Mouse (Mus musculus) CH12.LX (cell line): Measurements from ENCODE around the gene Crtc1. TPM values are rescaled to one million over a fixed set of nuclear protein-coding genes. Genes with fewer than 3 reads are reported as not detected.

Experiments used
- DNase-seq: peaks from one replicate; pipeline ENCODE4 v3.0.0-alpha.2; 2013; ENCODE audit errors: extremely low read depth
- H3K27ac ChIP-seq: 2 replicates; pipeline ENCODE4 v1.5.1; 2012; ENCODE audit warnings: low read depth, mild to moderate bottlenecking, control low read depth, moderate library complexity; ENCODE audit not compliant: insufficient read depth
- H3K27me3 ChIP-seq: replicated peaks from 2 replicates; pipeline ENCODE3; 2012; ENCODE audit warnings: inconsistent platforms
- H3K36me3 ChIP-seq, 2 experiments: replicated peaks in 1 of 2; 2 replicates each; pipeline versions ENCODE3 to v1.6.1; 2012; ENCODE audit warnings: inconsistent platforms in 1 of 2, low read length in 1 of 2, mild to moderate bottlenecking in 1 of 2, mixed read lengths in 1 of 2, moderate library complexity in 1 of 2; ENCODE audit not compliant: control insufficient read depth in 1 of 2, insufficient read depth in 1 of 2
- H3K4me1 ChIP-seq, 2 experiments: 2 replicates each; pipeline ENCODE4 v1.6.1; 2012; ENCODE audit warnings: inconsistent platforms in 1 of 2, moderate library complexity in 1 of 2; ENCODE audit not compliant: insufficient read depth in 2 of 2, control insufficient read depth in 1 of 2
- H3K4me2 ChIP-seq: 2 replicates; pipeline ENCODE4 v1.6.1; 2012; ENCODE audit warnings: low read depth, mild to moderate bottlenecking, control low read depth; ENCODE audit not compliant: poor library complexity, insufficient read depth, severe bottlenecking
- H3K4me3 ChIP-seq, 3 experiments: fragments of 150-350 bp in 1 of 3; sonication (generic) in 1 of 3; replicated peaks in 1 of 3; 2 replicates each; pipeline versions ENCODE3 to v1.5.1; 2011 to 2012; ENCODE audit warnings: low read depth in 2 of 3, low read length in 2 of 3, mild to moderate bottlenecking in 2 of 3, moderate library complexity in 2 of 3, control low read depth in 1 of 3, improper control_type of control experiment in 1 of 3, inconsistent platforms in 1 of 3, mixed read lengths in 1 of 3; ENCODE audit not compliant: poor library complexity in 1 of 3
- H3K79me2 ChIP-seq: replicated peaks from 2 replicates; pipeline ENCODE4 v1.6.1; 2012; ENCODE audit warnings: mild to moderate bottlenecking, moderate library complexity; ENCODE audit not compliant: control insufficient read depth, poor library complexity, insufficient read depth, severe bottlenecking; ENCODE audit errors: extremely low read depth
- H3K9ac ChIP-seq: 2 replicates; pipeline ENCODE4 v1.6.1; 2012; ENCODE audit warnings: low read depth, mild to moderate bottlenecking, control low read depth, moderate library complexity; ENCODE audit not compliant: insufficient read depth
- H3K9me3 ChIP-seq: replicated peaks from 2 replicates; pipeline ENCODE3; 2012; ENCODE audit warnings: low read length, inconsistent platforms, mixed read lengths
- BHLHE40 ChIP-seq: IDR thresholded peaks from 2 replicates; pipeline ENCODE4 v1.6.1; 2011; ENCODE audit warnings: mild to moderate bottlenecking, low read depth, low read length, improper control_type of control experiment
- CTCF ChIP-seq, 2 experiments: IDR thresholded peaks in 1 of 2; conservative IDR thresholded peaks in 1 of 2; 2 replicates each; pipeline ENCODE4 v1.5.1; 2011 to 2012; ENCODE audit warnings: low read depth in 2 of 2, low read length in 2 of 2, improper control_type of control experiment in 1 of 2, inconsistent platforms in 1 of 2, mild to moderate bottlenecking in 1 of 2, moderate library complexity in 1 of 2
- E2F4 ChIP-seq: IDR thresholded peaks from 2 replicates; pipeline ENCODE4 v1.6.1; 2011; ENCODE audit warnings: low read depth, low read length, improper control_type of control experiment; ENCODE audit not compliant: insufficient replicate concordance
- EP300 ChIP-seq: IDR thresholded peaks from 2 replicates; pipeline ENCODE4 v1.6.1; 2011; ENCODE audit warnings: low read length, improper control_type of control experiment
- ETS1 ChIP-seq: conservative IDR thresholded peaks from 2 replicates; pipeline ENCODE4 v1.6.1; 2012; ENCODE audit warnings: low read depth, mild to moderate bottlenecking, inconsistent platforms, low read length, improper control_type of control experiment, moderate library complexity
- GABPA ChIP-seq: IDR thresholded peaks from 2 replicates; pipeline ENCODE4 v1.6.1; 2012; ENCODE audit warnings: low read depth, low read length, improper control_type of control experiment, inconsistent platforms; ENCODE audit not compliant: insufficient replicate concordance
- HCFC1 ChIP-seq: IDR thresholded peaks from 2 replicates; pipeline ENCODE4 v1.6.1; 2012; ENCODE audit warnings: low read depth, mild to moderate bottlenecking, inconsistent platforms, low read length, improper control_type of control experiment
- JUN ChIP-seq: IDR thresholded peaks from 2 replicates; pipeline ENCODE4 v1.6.1; 2011; ENCODE audit warnings: low read depth, mild to moderate bottlenecking, low read length, improper control_type of control experiment, moderate library complexity; ENCODE audit not compliant: insufficient read depth
- JUND ChIP-seq: conservative IDR thresholded peaks from 2 replicates; pipeline ENCODE4 v1.6.1; 2011; ENCODE audit warnings: low read depth, low read length, improper control_type of control experiment
- KAT2A ChIP-seq: IDR thresholded peaks from 2 replicates; pipeline ENCODE4 v1.6.1; 2012; ENCODE audit warnings: low read length, improper control_type of control experiment, inconsistent platforms; ENCODE audit not compliant: insufficient replicate concordance
- MAX ChIP-seq: IDR thresholded peaks from 2 replicates; pipeline ENCODE4 v1.6.1; 2011; ENCODE audit warnings: low read length, improper control_type of control experiment
- MEF2A ChIP-seq: IDR thresholded peaks from 2 replicates; pipeline ENCODE4 v1.6.1; 2014; ENCODE audit warnings: low read depth, mild to moderate bottlenecking, inconsistent platforms, low read length, improper control_type of control experiment, borderline replicate concordance
- MYC ChIP-seq: IDR thresholded peaks from 2 replicates; pipeline ENCODE4 v1.6.1; 2011; ENCODE audit warnings: low read depth, mild to moderate bottlenecking, improper control_type of control experiment, low read length
- PAX5 ChIP-seq: IDR thresholded peaks from 2 replicates; pipeline ENCODE4 v1.6.1; 2012; ENCODE audit warnings: low read length, inconsistent platforms, mixed read lengths
- POLR2A ChIP-seq: IDR thresholded peaks from 2 replicates; pipeline ENCODE4 v1.6.1; 2011; ENCODE audit warnings: low read depth, mild to moderate bottlenecking, improper control_type of control experiment, low read length
- RAD21 ChIP-seq: IDR thresholded peaks from 2 replicates; pipeline ENCODE4 v1.6.1; 2011; ENCODE audit warnings: low read depth, mild to moderate bottlenecking, low read length, improper control_type of control experiment, moderate library complexity
- RCOR1 ChIP-seq: conservative IDR thresholded peaks from 2 replicates; pipeline ENCODE4 v1.6.1; 2012; ENCODE audit warnings: low read depth, mild to moderate bottlenecking, inconsistent platforms, low read length, improper control_type of control experiment
- SMC3 ChIP-seq: IDR thresholded peaks from 2 replicates; pipeline ENCODE4 v1.6.1; 2011; ENCODE audit warnings: low read depth, low read length, improper control_type of control experiment
- TBP ChIP-seq: conservative IDR thresholded peaks from 2 replicates; pipeline ENCODE4 v1.6.1; 2011; ENCODE audit warnings: low read depth, low read length, improper control_type of control experiment
- TCF12 ChIP-seq: IDR thresholded peaks from 2 replicates; pipeline ENCODE4 v1.6.1; 2014; ENCODE audit warnings: low read depth, mild to moderate bottlenecking, inconsistent platforms, low read length, improper control_type of control experiment
- USF1 ChIP-seq: IDR thresholded peaks from 2 replicates; pipeline ENCODE4 v1.6.1; 2014; ENCODE audit warnings: low read depth, mild to moderate bottlenecking, inconsistent platforms, low read length, improper control_type of control experiment
- USF2 ChIP-seq: conservative IDR thresholded peaks from 2 replicates; pipeline ENCODE4 v1.6.1; 2011; ENCODE audit warnings: low read depth, low read length, improper control_type of control experiment
- ZC3H11A ChIP-seq: IDR thresholded peaks from 2 replicates; pipeline ENCODE4 v1.6.1; 2012; ENCODE audit warnings: low read depth, mild to moderate bottlenecking, inconsistent platforms, low read length, improper control_type of control experiment
- ZMIZ1 ChIP-seq: IDR thresholded peaks from 2 replicates; pipeline ENCODE4 v1.6.1; 2012; ENCODE audit warnings: low read depth, mild to moderate bottlenecking, inconsistent platforms, low read length, improper control_type of control experiment
- dilution Hi-C: fragments of 300-500 bp; cut with MboI; formaldehyde crosslinking; loops from 2 replicates; pipeline ENCODE4 v1.14.3; 2020; ENCODE audit warnings: low sequenced_read_pairs; ENCODE audit not compliant: extremely low pct_unique_long_range_greater_than_20kb, extremely low pct_ligation_motif_present
- in situ Hi-C: fragments of 300-500 bp; cut with MboI; formaldehyde crosslinking; loops from 3 replicates; pipeline ENCODE4 v1.14.3; 2019; ENCODE audit warnings: low sequenced_read_pairs, low pct_ligation_motif_present, low pct_unique_long_range_greater_than_20kb, mixed read lengths
- polyA plus RNA-seq: library from polyadenylated mRNA; unstranded; fragments of >175 nt; gene quantifications from 2 replicates; pipeline ENCODE4 v1.2.1, GENCODE M21; 2012; ENCODE audit warnings: low read depth; ENCODE audit not compliant: insufficient read length
- total RNA-seq, 2 experiments: library from RNA; depleted of rRNA; stranded (reverse); fragments of 300-350 nt in 1 of 2; fragments of >200 nt in 1 of 2; gene quantifications; 2 replicates each; pipeline ENCODE4 v1.2.3; 2012 to 2014

The Crtc1 gene
- total and polyA plus RNA-seq, 3 experiments, result 2.0 to 8.6 (median 2.2) TPM

DNA sequence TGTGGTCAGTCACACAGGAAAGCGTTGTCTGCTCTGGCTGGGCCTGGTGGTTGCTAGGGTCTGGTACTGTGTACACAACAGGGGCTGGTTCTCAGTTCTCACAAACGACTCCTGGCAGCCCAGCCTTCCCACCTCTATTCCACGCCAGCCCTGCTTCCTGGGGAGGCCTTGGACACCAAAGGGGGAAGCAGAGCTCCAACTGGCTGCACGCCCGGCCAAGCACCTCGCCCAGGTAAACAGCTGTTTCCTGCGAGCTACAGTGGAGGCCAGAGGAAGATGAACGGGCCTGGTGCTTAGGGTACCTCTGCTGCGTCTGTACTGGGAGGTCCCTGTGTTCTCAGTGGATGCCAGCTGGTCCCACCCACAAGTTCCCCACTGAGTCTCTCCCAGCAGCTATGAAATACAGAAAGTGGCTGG lies 29.9 kb downstream of the Crtc1 start:
- no peaks in the 10 kb centered on the region for H3K27me3 ChIP-seq
- no peaks in the 10 kb centered on the region for H3K79me2 ChIP-seq
- no peak overlapping the region for H3K4me2 ChIP-seq
- no peak overlapping the region for H3K4me3 ChIP-seq
- DNase-seq, result no peak
- dilution Hi-C loops, result no loop called here
- H3K27ac ChIP-seq, result no peak overlapping the region
- H3K9me3 ChIP-seq, result peaks cover 2% of the 10 kb centered on the region
- H3K36me3 ChIP-seq, result peaks cover 0 to 52% of the 10 kb centered on the region in 2 experiments
- peaks cover 2 to 45% of the 10 kb centered on the region in 2 experiments; a peak in 3 of 4 replicates for H3K4me1 ChIP-seq
- in situ Hi-C loops, result no loop called here
- no peak overlapping the region for H3K9ac ChIP-seq
- TF ChIP-seq TBP, result no peak
- no peak for TF ChIP-seq TCF12
- TF ChIP-seq ETS1, result no peak
- no peak for TF ChIP-seq HCFC1
- TF ChIP-seq GABPA, result no peak
- TF ChIP-seq RCOR1, result no peak
- TF ChIP-seq JUN, result no peak
- TF ChIP-seq RAD21, result no peak
- TF ChIP-seq, all 38 proteins: peak for 0

DNA sequence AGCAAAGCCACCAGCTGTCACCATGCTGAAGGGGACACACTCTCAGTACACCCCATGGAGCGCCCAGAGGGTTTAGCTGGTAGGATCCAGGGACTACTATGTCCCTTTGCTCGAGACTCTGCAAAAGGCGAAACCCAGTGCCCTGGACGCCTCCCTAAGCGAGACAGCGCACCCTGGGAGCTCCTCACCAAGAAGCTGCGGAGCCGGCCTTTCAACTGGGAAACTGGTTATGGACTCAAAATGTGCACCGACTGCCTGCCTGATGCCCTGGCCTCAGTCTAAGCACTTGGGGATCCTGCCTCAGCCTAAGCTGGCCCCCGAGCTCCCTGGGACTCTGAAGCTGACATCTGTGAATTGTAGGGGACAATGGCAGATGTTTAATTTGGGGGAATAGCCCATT lies 30.4 kb downstream of the Crtc1 start:
- Histone ChIP-seq H3K4me1 (peaks cover 2 to 45% of the 10 kb centered on the region in 2 experiments; a peak in 3 of 4 replicates), H3K4me2 (no peak overlapping the region), H3K9ac (no peak overlapping the region), H3K9me3 (peaks cover 5% of the 10 kb centered on the region), H3K27ac (no peak overlapping the region), H3K27me3 (no peaks in the 10 kb centered on the region), H3K79me2 (no peaks in the 10 kb centered on the region), H3K36me3 (peaks cover 0 to 52% of the 10 kb centered on the region in 2 experiments), H3K4me3 (no peak overlapping the region)
- no peak for DNase-seq
- dilution Hi-C loops (no loop called here), in situ Hi-C loops (no loop called here)
- TF ChIP-seq E2F4, result no peak
- TF ChIP-seq ETS1, result no peak
- TF ChIP-seq JUND, result no peak
- no peak for TF ChIP-seq KAT2A
- no peak for TF ChIP-seq POLR2A
- no peak for TF ChIP-seq USF2
- no peak for TF ChIP-seq SMC3
- TF ChIP-seq MYC, result no peak
- TF ChIP-seq MEF2A, result no peak
- no peak for TF ChIP-seq GABPA
- TF ChIP-seq BHLHE40, result no peak
- TF ChIP-seq CTCF (conservative IDR thresholded peaks at IDR 0.05 in 1 of 2, IDR thresholded peaks at IDR 0.05 in 1 of 2; ENCODE audit: low read depth in 2 of 2, low read length in 2 of 2), result no peak
- no peak for TF ChIP-seq RAD21
- TF ChIP-seq PAX5, result no peak
- no peak for TF ChIP-seq ZMIZ1
- no peak for TF ChIP-seq USF1
- no peak for TF ChIP-seq EP300
- TF ChIP-seq ZC3H11A, result no peak
- no peak for TF ChIP-seq JUN
- no peak for TF ChIP-seq MAX
- TF ChIP-seq, all 38 proteins: peak for 0
